Mouse (Mus musculus) ovary, postnatal 10 days (tissue): ENCODE data around the gene Plcb4.

Experiments
- DNase-seq: peaks from one replicate; pipeline ENCODE4 v3.0.0; 2022; ENCODE audit warnings: low spot score

Gene Plcb4

GRCm38 (mm10) chr2:135761226-135761802 lies 102.5 kb downstream of the Plcb4 start:
- DNase-seq = no peak

- no peak for DNase-seq
Measured at GRCm38 (mm10) chr2:135764706-135765105, 105.9 kb downstream of the Plcb4 start.

GRCm38 (mm10) chr2:135766471-135767063 lies 107.8 kb downstream of the Plcb4 start:
- no peak for DNase-seq

GRCm38 (mm10) chr2:135767535-135767934 lies 108.7 kb downstream of the Plcb4 start:
- DNase-seq = no peak

GRCm38 (mm10) chr2:135769701-135770100 lies 110.9 kb downstream of the Plcb4 start:
- DNase-seq = no peak

GRCm38 (mm10) chr2:135770226-135770625 lies 111.4 kb downstream of the Plcb4 start:
- no peak for DNase-seq

- DNase-seq = no peak
Measured at GRCm38 (mm10) chr2:135773194-135773972, 114.6 kb downstream of the Plcb4 start.

GRCm38 (mm10) chr2:135775026-135775425 lies 116.2 kb downstream of the Plcb4 start:
- no peak for DNase-seq

GRCm38 (mm10) chr2:135776131-135776775 lies 117.4 kb downstream of the Plcb4 start:
- DNase-seq = no peak

- no peak for DNase-seq
Measured at GRCm38 (mm10) chr2:135781391-135781790, 122.6 kb downstream of the Plcb4 start.

- DNase-seq = no peak
Measured at GRCm38 (mm10) chr2:135787415-135787814, 128.6 kb downstream of the Plcb4 start.

- DNase-seq = no peak
Measured at GRCm38 (mm10) chr2:135792907-135793306, 134.1 kb downstream of the Plcb4 start.

GRCm38 (mm10) chr2:135796684-135797083 lies 137.9 kb downstream of the Plcb4 start:
- DNase-seq = no peak

GRCm38 (mm10) chr2:135797677-135798546 lies 139.1 kb downstream of the Plcb4 start:
- DNase-seq = no peak

GRCm38 (mm10) chr2:135799149-135799770 lies 140.4 kb downstream of the Plcb4 start:
- DNase-seq = no peak

GRCm38 (mm10) chr2:135800385-135800784 lies 141.6 kb downstream of the Plcb4 start:
- no peak for DNase-seq

GRCm38 (mm10) chr2:135802878-135803450 lies 144.2 kb downstream of the Plcb4 start:
- no peak for DNase-seq

- no peak for DNase-seq
Measured at GRCm38 (mm10) chr2:135805748-135806685, 147.2 kb downstream of the Plcb4 start.

- DNase-seq = no peak
Measured at GRCm38 (mm10) chr2:135808342-135808741, 149.5 kb downstream of the Plcb4 start.

- no peak for DNase-seq
Measured at GRCm38 (mm10) chr2:135810841-135811240, 152.0 kb downstream of the Plcb4 start.
